In the genomic region with DNA sequence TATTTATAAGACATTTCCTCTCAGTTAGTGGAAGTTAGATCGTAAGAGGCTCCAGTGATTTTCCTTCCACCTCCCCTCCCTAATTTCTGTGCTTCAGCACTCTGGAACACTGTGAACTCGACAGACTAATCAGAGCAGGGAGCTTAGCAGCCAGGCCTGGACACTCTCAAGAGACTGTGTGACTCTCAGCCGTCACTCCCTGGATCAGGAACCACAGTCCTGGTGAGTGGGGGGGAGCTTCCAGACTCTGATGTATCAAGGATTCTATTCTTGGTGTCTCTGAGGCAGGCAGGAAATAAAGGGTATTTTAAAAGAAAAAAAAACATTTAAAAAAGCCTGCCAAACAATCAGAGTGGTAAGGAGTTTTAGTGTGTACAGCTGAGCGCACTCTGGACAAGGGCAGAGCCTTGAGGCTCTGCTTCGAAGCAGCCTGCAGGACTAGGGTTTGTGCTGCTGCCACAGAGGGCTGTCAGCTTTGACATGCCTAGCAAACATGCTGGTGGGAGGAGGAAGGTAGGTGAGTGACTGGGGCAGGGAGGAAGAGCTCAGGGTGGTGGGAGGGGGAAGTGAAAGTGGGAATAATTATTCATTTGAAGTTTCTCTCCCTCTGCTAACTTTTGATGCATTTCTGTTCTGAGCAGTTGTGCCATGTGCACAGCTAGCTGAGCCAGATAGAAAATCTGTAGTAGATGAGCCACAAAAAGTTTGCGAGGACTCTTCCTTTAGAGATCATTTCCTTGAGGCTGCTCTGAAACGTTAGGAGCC, we compare ENCODE assay signal across 7 mouse cellular contexts.
DNase-seq lines count a peak whose midpoint lies in the region; ATAC-seq and TF ChIP-seq lines count a peak whose summit lies in the region.

No protein-coding gene starts in this region.

- H3K27me3 ChIP-seq in intestine, embryonic 14.5 days (replicated peaks; ENCODE audit: control insufficient read depth, insufficient read depth, low read length): no peaks in the 10 kb centered on the region
- H3K27me3 ChIP-seq in testis, adult 2 months (ENCODE audit: control insufficient read depth, insufficient read depth, low read length): no peaks in the 10 kb centered on the region

- H3K4me3 ChIP-seq in intestine, embryonic 14.5 days (ENCODE audit: low read depth, low read length): no peak overlapping the region
- no peak overlapping the region; the same call in 1 of the 2 replicates for H3K4me3 ChIP-seq in testis, adult 2 months (ENCODE audit: control insufficient read depth, low read depth, low read length)

- no peak for TF ChIP-seq CTCF in brain, embryonic 14.5 days (IDR thresholded peaks at IDR 0.05; ENCODE audit: borderline replicate concordance, extremely low read depth, insufficient read depth, insufficient read length)
- TF ChIP-seq CTCF in testis, adult 2 months (IDR thresholded peaks at IDR 0.05; ENCODE audit: control insufficient read depth, insufficient read depth, insufficient replicate concordance, low read depth, low read length): no peak

- peak overlapping the region; percentile 26 for H3K4me2 ChIP-seq in intestine, embryonic 14.5 days (ENCODE audit: low read length)

- peak overlapping the region; percentile 74 for H3K27ac ChIP-seq in intestine, embryonic 14.5 days (ENCODE audit: low read depth)
- H3K27ac ChIP-seq in testis, adult 2 months (ENCODE audit: control insufficient read depth, insufficient read depth, low read depth, low read length): peak overlapping the region; percentile 69

- TF ChIP-seq POLR2A in brain, embryonic 14.5 days (IDR thresholded peaks at IDR 0.05; ENCODE audit: borderline replicate concordance, extremely low read depth, insufficient read depth, insufficient read length, poor library complexity, severe bottlenecking): no peak
- no peak for TF ChIP-seq POLR2A in testis, adult 2 months (IDR thresholded peaks at IDR 0.05; ENCODE audit: control insufficient read depth, low read depth, low read length)

- WGBS in intestine, embryonic 14.5 days: 15% methylated on average over 7 of the region's 7 CpGs

- H3K9ac ChIP-seq in intestine, embryonic 14.5 days (ENCODE audit: low read length): 0 out of 2 replicates have a peak overlapping the region, but pooled peaks have one; percentile 1

- H3K36me3 ChIP-seq in intestine, embryonic 14.5 days (ENCODE audit: control insufficient read depth, insufficient read depth, low read length): no peaks in the 10 kb centered on the region
- H3K36me3 ChIP-seq in testis, adult 2 months (ENCODE audit: control insufficient read depth, insufficient read depth, low read length): no peaks in the 10 kb centered on the region

- peaks cover 20% of the 10 kb centered on the region for H3K4me1 ChIP-seq in intestine, embryonic 14.5 days (replicated peaks; ENCODE audit: control insufficient read depth, insufficient read depth, low read length)
- H3K4me1 ChIP-seq in testis, adult 2 months (ENCODE audit: control insufficient read depth, insufficient read depth, low read length): no peaks in the 10 kb centered on the region

- no peaks in the 10 kb centered on the region for H3K9me3 ChIP-seq in intestine, embryonic 14.5 days (ENCODE audit: control insufficient read depth, low read length)

- DNase-seq in Muller cell, postnatal 12 days (ENCODE audit: inconsistent ontology term): peak; percentile 77
- peak; percentile 58 for DNase-seq in brain, embryonic 14.5 days (ENCODE audit: low read depth)
- DNase-seq in gastrocnemius, postnatal 10 days: peak; percentile 44
- peak; percentile 63 for DNase-seq in intestine, embryonic 14.5 days (ENCODE audit: low spot score)
- peak; percentile 8 to 50 for DNase-seq in left cerebral cortex, postnatal 10 days (ENCODE audit: extremely low spot score in 1 of 2, low spot score in 2 of 2)

- intact Hi-C loops in left cerebral cortex, postnatal 10 days (cut with DNase I): no loop called here

- ATAC-seq in intestine, embryonic 14.5 days (replicated peaks; ENCODE audit: low FRiP score, low TSS enrichment, low read depth): peak; percentile 83
- ATAC-seq in megakaryocyte, adult 5-6 weeks (ENCODE audit: poor library complexity, severe bottlenecking): peak; percentile 86
